Mouse (Mus musculus) monocyte, adult 5-6 weeks (primary cell): ENCODE data around the gene Flywch2. TPM values are rescaled to one million over a fixed set of nuclear protein-coding genes. Genes with fewer than 3 reads are reported as not detected.
A peak's percentile ranks its signal among the peaks of the same experiment; 100 is the strongest.

ENCODE experiments used
- ATAC-seq: fragments of 153-309, 156-312 bp; replicated peaks from 2 replicates; pipeline ENCODE4 v1.8.0; 2017; ENCODE audit warnings: mild to moderate bottlenecking; ENCODE audit not compliant: low TSS enrichment, insufficient number of reproducible peaks, severe bottlenecking, poor library complexity, low FRiP score
- total RNA-seq: library from RNA; stranded (forward); fragments of 200-1000, 200-491, 200-594 nt; gene quantifications from 3 replicates; pipeline ENCODE4 v1.2.3, GENCODE M21; 2017

Gene Flywch2
- total RNA-seq, 1 experiment from 2014 or later = not detected

- no peak for ATAC-seq
Measured at GRCm38 (mm10) chr17:23760231-23760630, 25.6 kb downstream of the Flywch2 start.

GRCm38 (mm10) chr17:23758801-23759200, 27.1 kb downstream of the Flywch2 start:
- ATAC-seq = no peak

- no peak for ATAC-seq
Measured at GRCm38 (mm10) chr17:23757581-23757980, 28.3 kb downstream of the Flywch2 start.

GRCm38 (mm10) chr17:23755689-23756088, 30.2 kb downstream of the Flywch2 start:
- ATAC-seq = no peak

GRCm38 (mm10) chr17:23749400-23750191, 36.3 kb downstream of the Flywch2 start:
- ATAC-seq = no peak

GRCm38 (mm10) chr17:23748631-23749391, 37.1 kb downstream of the Flywch2 start:
- ATAC-seq = peak; percentile 11; the same call in 1 of the 2 replicates

GRCm38 (mm10) chr17:23748026-23748425, 37.9 kb downstream of the Flywch2 start:
- ATAC-seq = peak; percentile 20; the same call in 1 of the 2 replicates

GRCm38 (mm10) chr17:23747471-23747870, 38.4 kb downstream of the Flywch2 start:
- no peak for ATAC-seq

GRCm38 (mm10) chr17:23746767-23747166, 39.1 kb downstream of the Flywch2 start:
- ATAC-seq = 0 out of 2 replicates have a peak, but pooled peaks have one; percentile 7

GRCm38 (mm10) chr17:23746311-23746710, 39.6 kb downstream of the Flywch2 start:
- no peak for ATAC-seq

- ATAC-seq = no peak
Measured at GRCm38 (mm10) chr17:23745301-23746251, 40.3 kb downstream of the Flywch2 start, which contains the start of gene Kremen2. Gene Kremen2 (minus strand): TSS chr17:23745833.

- ATAC-seq = no peak
Measured at GRCm38 (mm10) chr17:23744651-23745050, 41.2 kb downstream of the Flywch2 start.

GRCm38 (mm10) chr17:23744076-23744475, 41.8 kb downstream of the Flywch2 start:
- ATAC-seq = no peak

GRCm38 (mm10) chr17:23742941-23743340, 42.9 kb downstream of the Flywch2 start:
- no peak for ATAC-seq

- no peak for ATAC-seq
Measured at GRCm38 (mm10) chr17:23742210-23742793, 43.6 kb downstream of the Flywch2 start.

- ATAC-seq = no peak
Measured at GRCm38 (mm10) chr17:23741359-23742209, 44.3 kb downstream of the Flywch2 start.

GRCm38 (mm10) chr17:23740598-23741021, 45.3 kb downstream of the Flywch2 start, which contains the start of gene Paqr4:
Gene Paqr4 (minus strand): TSS chr17:23740867.
- no peak for ATAC-seq
